Mouse (Mus musculus): ENCODE results near the gene Olfr1205.

DNA sequence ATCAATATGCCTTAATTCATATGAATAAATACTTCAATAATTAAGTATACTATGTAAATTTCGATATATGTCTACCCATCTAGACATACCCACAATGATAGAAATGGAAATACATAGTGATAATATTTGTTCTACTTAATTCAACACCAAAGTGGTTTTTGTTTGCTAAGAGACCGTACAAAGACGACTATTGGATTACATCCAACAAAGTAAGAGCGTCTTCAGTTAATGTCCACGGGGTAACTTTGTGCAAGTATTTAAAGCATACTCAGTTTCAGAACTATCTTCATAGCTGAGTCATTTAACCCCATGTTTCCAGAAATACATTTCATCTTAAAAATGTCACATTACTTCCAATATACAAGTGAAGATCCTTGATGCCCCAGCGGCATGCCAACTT lies 36.8 kb upstream of the Olfr1205 start, which contains the start of gene Olfr1201:
- TF ChIP-seq CTCF (IDR thresholded peaks at IDR 0.05 in 2 of 3, conservative IDR thresholded peaks at IDR 0.05 in 1 of 3; ENCODE audit: control insufficient read depth in 1 of 3, insufficient read depth in 1 of 3, low read depth in 2 of 3, low read length in 3 of 3, poor library complexity in 1 of 3, severe bottlenecking in 1 of 3) (no peak), SIN3A (IDR thresholded peaks at IDR 0.05; ENCODE audit: low read length) (no peak), MAFK (IDR thresholded peaks at IDR 0.05; ENCODE audit: borderline replicate concordance, low read depth, low read length) (no peak), NRF1 (IDR thresholded peaks at IDR 0.05; ENCODE audit: insufficient read depth, low read depth, low read length, poor library complexity, severe bottlenecking) (no peak), GATA1 (IDR thresholded peaks at IDR 0.05; ENCODE audit: low read depth, low read length) (no peak), MAX (IDR thresholded peaks at IDR 0.05; ENCODE audit: low read length) (no peak), EP300 (IDR thresholded peaks at IDR 0.05; ENCODE audit: low read depth in 1 of 2, low read length in 2 of 2) (no peak), ZNF384 (IDR thresholded peaks at IDR 0.05; ENCODE audit: low read depth, low read length) (no peak), TAL1 (IDR thresholded peaks at IDR 0.05; ENCODE audit: low read length) (no peak), ZC3H11A (IDR thresholded peaks at IDR 0.05; ENCODE audit: low read depth, low read length) (no peak), POLR2A (IDR thresholded peaks at IDR 0.05; ENCODE audit: control insufficient read depth in 1 of 2, insufficient read depth in 1 of 2, low read depth in 1 of 2, low read length in 2 of 2, poor library complexity in 1 of 2) (no peak), ZKSCAN1 (IDR thresholded peaks at IDR 0.05; ENCODE audit: low read depth, low read length) (no peak), MEF2A (IDR thresholded peaks at IDR 0.05; ENCODE audit: extremely low read depth, insufficient replicate concordance, low read depth, low read length, poor library complexity, severe bottlenecking) (no peak), SMC3 (IDR thresholded peaks at IDR 0.05; ENCODE audit: low read depth, low read length) (no peak)
